Mouse (Mus musculus) erythroblast, adult 5-6 weeks (primary cell): ENCODE data around the gene Cchcr1. TPM values are rescaled to one million over a fixed set of nuclear protein-coding genes. Genes with fewer than 3 reads are reported as not detected.
A peak's percentile ranks its signal among the peaks of the same experiment; 100 is the strongest.

Experiments used
- ATAC-seq: replicated peaks from 2 replicates; pipeline ENCODE4 v1.8.0; 2016; ENCODE audit warnings: moderate number of reproducible peaks, mild to moderate bottlenecking, moderate TSS enrichment, inconsistent platforms; ENCODE audit not compliant: poor library complexity, low FRiP score, severe bottlenecking
- total RNA-seq, 2 experiments: library from RNA; stranded (forward) in 1 of 2; stranded (reverse) in 1 of 2; fragments of 150-400 nt in 1 of 2; fragments of 200-764, 138-1000 nt in 1 of 2; gene quantifications; 2 replicates each; pipeline versions ENCODE4 v1.2.3 to v1.2.4; 2015 to 2017; ENCODE audit warnings: low replicate concordance in 2 of 2

The Cchcr1 gene
- total RNA-seq, 2 experiments from 2014 or later = 4.2 to 25.9 TPM

GRCm38 (mm10) chr17:35550871-35551270 is 34.0 kb downstream of the Cchcr1 start:
- no peak for ATAC-seq

GRCm38 (mm10) chr17:35551881-35552414 is 35.0 kb downstream of the Cchcr1 start, which contains the start of gene Cdsn:
Cdsn (plus strand) TSS chr17:35552128.
- ATAC-seq = no peak

GRCm38 (mm10) chr17:35554321-35554720 is 37.4 kb downstream of the Cchcr1 start:
- no peak for ATAC-seq

GRCm38 (mm10) chr17:35554761-35555397 is 38.0 kb downstream of the Cchcr1 start:
- ATAC-seq = no peak

GRCm38 (mm10) chr17:35556186-35556765 is 39.4 kb downstream of the Cchcr1 start:
- no peak for ATAC-seq

GRCm38 (mm10) chr17:35556812-35557211 is 39.9 kb downstream of the Cchcr1 start:
- ATAC-seq = peak; percentile 74

- no peak for ATAC-seq
Observed at GRCm38 (mm10) chr17:35557351-35557750, 40.5 kb downstream of the Cchcr1 start.

GRCm38 (mm10) chr17:35558216-35558615 is 41.3 kb downstream of the Cchcr1 start:
- no peak for ATAC-seq

- no peak for ATAC-seq
Observed at GRCm38 (mm10) chr17:35567150-35567549, 50.2 kb downstream of the Cchcr1 start, which contains the start of gene 2300002M23Rik. 2300002M23Rik (plus strand) TSS chr17:35567450.

GRCm38 (mm10) chr17:35567767-35568166 is 50.9 kb downstream of the Cchcr1 start:
- ATAC-seq = no peak

- ATAC-seq = no peak
Observed at GRCm38 (mm10) chr17:35569091-35569944, 52.4 kb downstream of the Cchcr1 start.

- ATAC-seq = no peak
Observed at GRCm38 (mm10) chr17:35570836-35571235, 53.9 kb downstream of the Cchcr1 start.

- no peak for ATAC-seq
Observed at GRCm38 (mm10) chr17:35571477-35571876, 54.6 kb downstream of the Cchcr1 start.

- peak; percentile 86 for ATAC-seq
Observed at GRCm38 (mm10) chr17:35578211-35578610, 61.3 kb downstream of the Cchcr1 start.

Other genes with a start within 250 kb of the Cchcr1 start
- gene H2-Q1, start 196.7 kb upstream of the Cchcr1 start, total RNA-seq (2015; ENCODE audit: low replicate concordance) = not detected in 2 replicates
- not detected in 2 replicates for gene H2-Q1, start 196.7 kb upstream of the Cchcr1 start, total RNA-seq (2017; ENCODE audit: low replicate concordance)
- not detected in 2 replicates for gene H2-Q2, start 174.9 kb upstream of the Cchcr1 start, total RNA-seq (2015; ENCODE audit: low replicate concordance)
- not detected in 2 replicates for gene H2-Q2, start 174.9 kb upstream of the Cchcr1 start, total RNA-seq (2017; ENCODE audit: low replicate concordance)
- 3.6 and 5.6 TPM in 2 replicates for gene H2-Q4, start 137.5 kb upstream of the Cchcr1 start, total RNA-seq (2015; ENCODE audit: low replicate concordance)
- 8.3 and 8.9 TPM in 2 replicates for gene H2-Q4, start 137.5 kb upstream of the Cchcr1 start, total RNA-seq (2017; ENCODE audit: low replicate concordance)
- gene H2-Q6, start 92.2 kb upstream of the Cchcr1 start, total RNA-seq (2015; ENCODE audit: low replicate concordance) = 5.6 and 8.5 TPM in 2 replicates
- gene H2-Q6, start 92.2 kb upstream of the Cchcr1 start, total RNA-seq (2017; ENCODE audit: low replicate concordance) = 5.9 and 7.7 TPM in 2 replicates
- gene H2-Q7, start 77.9 kb upstream of the Cchcr1 start, total RNA-seq (2015; ENCODE audit: low replicate concordance) = 15.3 and 26.3 TPM in 2 replicates
- 0.77 and 7.4 TPM in 2 replicates for gene H2-Q7, start 77.9 kb upstream of the Cchcr1 start, total RNA-seq (2017; ENCODE audit: low replicate concordance)
- gene H2-Q10, start 47.0 kb upstream of the Cchcr1 start, total RNA-seq (2015; ENCODE audit: low replicate concordance) = 0.84 and 8.3 TPM in 2 replicates
- gene H2-Q10, start 47.0 kb upstream of the Cchcr1 start, total RNA-seq (2017; ENCODE audit: low replicate concordance) = 1.0 and 2.5 TPM in 2 replicates
- 1.0 TPM in 1 of 2 replicates, not detected in the other for gene Pou5f1, start 11.1 kb upstream of the Cchcr1 start, total RNA-seq (2015; ENCODE audit: low replicate concordance)
- gene Pou5f1, start 11.1 kb upstream of the Cchcr1 start, total RNA-seq (2017; ENCODE audit: low replicate concordance) = not detected in 2 replicates
- 18.4 and 30.3 TPM in 2 replicates for gene Tcf19, start 276 bp upstream of the Cchcr1 start, total RNA-seq (2015; ENCODE audit: low replicate concordance)
- 18.8 and 19.0 TPM in 2 replicates for gene Tcf19, start 276 bp upstream of the Cchcr1 start, total RNA-seq (2017; ENCODE audit: low replicate concordance)
- 1.3 TPM in 1 of 2 replicates, not detected in the other for gene Psors1c2, start 16.1 kb downstream of the Cchcr1 start, total RNA-seq (2015; ENCODE audit: low replicate concordance)
- not detected in 2 replicates for gene Psors1c2, start 16.1 kb downstream of the Cchcr1 start, total RNA-seq (2017; ENCODE audit: low replicate concordance)
- gene Cdsn, start 35.0 kb downstream of the Cchcr1 start, total RNA-seq (2015; ENCODE audit: low replicate concordance) = not detected in 2 replicates
- gene Cdsn, start 35.0 kb downstream of the Cchcr1 start, total RNA-seq (2017; ENCODE audit: low replicate concordance) = not detected in 2 replicates
- gene 2300002M23Rik, start 50.4 kb downstream of the Cchcr1 start, total RNA-seq (2015; ENCODE audit: low replicate concordance) = not detected in 2 replicates
- gene 2300002M23Rik, start 50.4 kb downstream of the Cchcr1 start, total RNA-seq (2017; ENCODE audit: low replicate concordance) = not detected in 2 replicates
- not detected in 2 replicates for gene Sfta2, start 84.4 kb downstream of the Cchcr1 start, total RNA-seq (2015; ENCODE audit: low replicate concordance)
- not detected in 2 replicates for gene Sfta2, start 84.4 kb downstream of the Cchcr1 start, total RNA-seq (2017; ENCODE audit: low replicate concordance)
- gene Gm9573, start 109.5 kb downstream of the Cchcr1 start, total RNA-seq (2015; ENCODE audit: low replicate concordance) = not detected in 2 replicates
- gene Gm9573, start 109.5 kb downstream of the Cchcr1 start, total RNA-seq (2017; ENCODE audit: low replicate concordance) = not detected in 2 replicates
- gene Mucl3, start 126.6 kb downstream of the Cchcr1 start, total RNA-seq (2015; ENCODE audit: low replicate concordance) = not detected in 2 replicates
- gene Mucl3, start 126.6 kb downstream of the Cchcr1 start, total RNA-seq (2017; ENCODE audit: low replicate concordance) = 0.17 TPM in 1 of 2 replicates, not detected in the other
- 1.9 and 2.9 TPM in 2 replicates for gene Vars2, start 150.5 kb downstream of the Cchcr1 start, total RNA-seq (2015; ENCODE audit: low replicate concordance)
- gene Vars2, start 150.5 kb downstream of the Cchcr1 start, total RNA-seq (2017; ENCODE audit: low replicate concordance) = 2.1 and 11.0 TPM in 2 replicates
- gene Gtf2h4, start 156.6 kb downstream of the Cchcr1 start, total RNA-seq (2015; ENCODE audit: low replicate concordance) = 3.3 and 5.6 TPM in 2 replicates
- 2.6 and 9.8 TPM in 2 replicates for gene Gtf2h4, start 156.6 kb downstream of the Cchcr1 start, total RNA-seq (2017; ENCODE audit: low replicate concordance)
- 0.21 TPM in 1 of 2 replicates, not detected in the other for gene Ddr1, start 187.5 kb downstream of the Cchcr1 start, total RNA-seq (2015; ENCODE audit: low replicate concordance)
- not detected in 2 replicates for gene Ddr1, start 187.5 kb downstream of the Cchcr1 start, total RNA-seq (2017; ENCODE audit: low replicate concordance)